Mouse (Mus musculus) R1 (cell line): ENCODE data around the gene Cts3.
"Not testable (repeated sequence)": the region's sequence is repeated elsewhere in the genome, so short reads cannot be mapped to it uniquely, and the experiment has no call there.

Experiments used
- DNase-seq: peaks from one replicate; pipeline ENCODE4 v3.0.0-alpha.2; 2018; ENCODE audit warnings: low read depth, low spot score

The Cts3 gene

DNA sequence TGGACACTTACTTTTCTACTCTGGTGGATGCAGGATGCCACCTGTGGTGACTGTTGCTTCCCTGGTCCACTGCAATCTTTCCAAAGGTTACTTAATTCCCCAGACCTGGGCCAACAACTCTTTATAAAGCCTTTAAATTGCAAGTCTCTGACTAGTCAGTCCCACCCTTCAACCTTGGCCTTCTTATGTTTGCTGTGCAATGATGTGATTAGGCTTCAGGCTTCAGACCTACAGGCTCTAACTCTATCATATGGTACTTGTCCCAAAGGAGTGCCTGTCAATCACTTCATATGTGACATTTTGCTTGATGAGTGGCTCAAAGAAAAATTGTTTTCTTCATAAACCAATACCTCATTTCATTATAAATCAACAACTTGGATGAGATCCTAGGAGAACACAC is at the start of gene Cts3:
Gene Cts3 (minus strand): TSS at position 101 of the 400 bp plus-strand sequence.
- no peak for DNase-seq

- not testable (repeated sequence) for DNase-seq
Measured at GRCm38 (mm10) chr13:61568074-61568473, 1.9 kb downstream of the Cts3 start, which contains the start of gene Gm49352. Gm49352 (minus strand) TSS chr13:61568174.

DNA sequence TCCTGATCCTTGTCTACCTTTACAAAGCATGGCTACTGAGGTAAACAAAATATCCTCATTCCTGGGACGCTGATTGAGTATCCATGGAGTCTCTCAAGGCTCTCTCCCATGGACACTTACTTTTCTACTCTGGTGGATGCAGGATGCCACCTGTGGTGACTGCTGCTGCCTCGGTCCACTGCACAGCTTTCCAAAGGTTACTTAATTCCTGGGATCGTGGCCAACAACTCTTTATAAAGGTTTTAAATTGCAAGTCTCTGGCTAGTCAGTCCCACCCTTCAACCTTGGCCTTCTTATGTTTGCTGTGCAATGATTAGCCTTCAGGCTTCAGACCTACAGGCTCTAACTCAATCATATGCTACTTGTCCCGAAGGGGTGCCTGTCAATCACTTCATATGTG is 28.3 kb downstream of the Cts3 start, which contains the start of gene Ctsm:
Gene Ctsm (minus strand): TSS at position 209 of the 400 bp plus-strand sequence.
- no peak for DNase-seq
